In genomic region chr11:51107261-51107660, GRCm38 (mm10) we compare ENCODE assay signal across 24 mouse cellular contexts. TPM values are rescaled to one million over a fixed set of nuclear protein-coding genes. Genes with fewer than 3 reads are reported as not detected.
A peak's percentile ranks its signal among the peaks of the same experiment; 100 is the strongest.
DNase-seq lines count a peak whose midpoint lies in the region; ATAC-seq and TF ChIP-seq lines count a peak whose summit lies in the region.
"Had no signal": no experiment of that assay in that cellular context is flagged by ENCODE, and none has a peak within 500 bp of the region (broad histone marks: within the 10 kb centered on the region; RNA-seq: fewer than 3 reads in every experiment).

No protein-coding gene starts in this region.

- H3K36me3 ChIP-seq in thymus, adult 2 months (ENCODE audit: control insufficient read depth, insufficient read depth, low read length): no peaks in the 10 kb centered on the region
- H3K36me3 ChIP-seq: hindbrain, embryonic 13.5 days; neural tube, embryonic 13.5 days had no signal

- H3K4me3 ChIP-seq in thymus, adult 2 months (ENCODE audit: control insufficient read depth, insufficient read depth, low read length): no peak overlapping the region
- H3K4me3 ChIP-seq: erythroblast, embryonic 14.5 days; hindbrain, embryonic 13.5 days; neural tube, embryonic 13.5 days had no signal

- ATAC-seq in CD4-positive, CD25-positive, alpha-beta regulatory T cell, adult 4 months: no peak

- H3K4me1 ChIP-seq in thymus, adult 2 months (replicated peaks; ENCODE audit: control insufficient read depth, insufficient read depth, low read length): no peaks in the 10 kb centered on the region
- H3K4me1 ChIP-seq: hindbrain, embryonic 13.5 days; neural tube, embryonic 13.5 days had no signal

- no peaks in the 10 kb centered on the region for H3K27me3 ChIP-seq in thymus, adult 2 months (ENCODE audit: control insufficient read depth, insufficient read depth, low read length)
- H3K27me3 ChIP-seq: hindbrain, embryonic 13.5 days; neural tube, embryonic 13.5 days had no signal

- WGBS in thymus, adult 2 months: 83% methylated on average over 2 of the region's 2 CpGs

- peak; percentile 48 to 63 for DNase-seq in cerebellum, postnatal 14 days
- no peak for DNase-seq in cerebellum, adult 11 months
- DNase-seq in lung, postnatal 14 days: peak; percentile 2
- DNase-seq in lung, postnatal 10 days: no peak
- peak; percentile 39 to 79 for DNase-seq in layer of hippocampus, adult 18-20 months (ENCODE audit: low spot score in 2 of 2)
- DNase-seq in thymus, adult 2 months: no peak
- no peak for DNase-seq in spleen, postnatal 14 days (ENCODE audit: low spot score in 2 of 2)

- TF ChIP-seq POLR2A in thymus, adult 2 months (IDR thresholded peaks at IDR 0.05; ENCODE audit: control insufficient read depth, extremely low read depth, insufficient read depth, low read length, poor library complexity): no peak

- TF ChIP-seq CTCF in thymus, adult 2 months (IDR thresholded peaks at IDR 0.05; ENCODE audit: borderline replicate concordance, control insufficient read depth, extremely low read depth, insufficient read depth, low read length, poor library complexity): no peak

- no peak overlapping the region for H3K27ac ChIP-seq in thymus, adult 2 months (ENCODE audit: control insufficient read depth, insufficient read depth, low read length)
- H3K27ac ChIP-seq: hindbrain, embryonic 13.5 days; neural tube, embryonic 13.5 days had no signal

RNA-seq across cellular contexts. Expression of gene Zfp354a, which starts 48.2 kb away (rescaled TPM):
- total RNA-seq in layer of hippocampus, adult 18-20 months (2021): 10 to 100 TPM in 1 of 2 experiments, 1 to 10 TPM in 1; 10.0 to 11.7 TPM
- 0.15 and 0.32 TPM in 2 replicates for polyA plus RNA-seq in thymus, adult 2 months (2012; rRNA removed)
- not detected for polyA plus RNA-seq in CD4-positive, CD25-positive, alpha-beta regulatory T cell, adult 4 months (2017; shearing (Covaris generic))
- total RNA-seq: monocyte, adult 5-6 weeks had no signal
- polyA plus RNA-seq: erythroblast, embryonic 14.5 days had no signal

RNA-seq across cellular contexts. Expression of gene Olfr1375, which starts 59.4 kb away (rescaled TPM):
- total RNA-seq in layer of hippocampus, adult 18-20 months (2021): not detected
- not detected in 2 replicates for polyA plus RNA-seq in thymus, adult 2 months (2012; rRNA removed)
- polyA plus RNA-seq in CD4-positive, CD25-positive, alpha-beta regulatory T cell, adult 4 months (2017; shearing (Covaris generic)): not detected
- total RNA-seq: gastrocnemius, adult 8-10 months; heart, adult 8-10 months; left cerebral cortex, postnatal 10 days; monocyte, adult 5-6 weeks had no signal
- polyA plus RNA-seq: erythroblast, embryonic 14.5 days; heart, embryonic 16.5 days; hindbrain, embryonic 13.5 days; intestine, embryonic 14.5 days; kidney, embryonic 14.5 days; large intestine, adult 2 months; limb, embryonic 14.5 days; liver, embryonic 16.5 days; midbrain, embryonic 11.5 days; neural tube, embryonic 13.5 days; testis, adult 2 months; urinary bladder, adult 2 months had no signal

Comparison
In these comparisons a context has a peak if more than half of its experiments do, and no peak if none do; other contexts are left out.
1. DNase-seq: peak in cerebellum, postnatal 14 days (2 of 2), lung, postnatal 14 days (single experiment) and layer of hippocampus, adult 18-20 months (2 of 2); none in cerebellum, adult 11 months (single experiment), lung, postnatal 10 days (single experiment), thymus, adult 2 months (single experiment) and spleen, postnatal 14 days (0 of 2).